Mouse (Mus musculus): Measurements from ENCODE around the gene Dlgap4.

- TF ChIP-seq CTCF (IDR thresholded peaks at IDR 0.05; ENCODE audit: low read depth, low read length) = no peak
- TF ChIP-seq POLR2A (IDR thresholded peaks at IDR 0.05; ENCODE audit: borderline replicate concordance, low read depth, low read length) = no peak
Measured at GRCm38 (mm10) chr2:156625307-156625706, 11.8 kb downstream of the Dlgap4 start.
